Mouse (Mus musculus): ENCODE measurements around the gene Olfr71.

GRCm38 (mm10) chr4:43729126-43729525 is 19.1 kb upstream of the Olfr71 start:
- no peak for TF ChIP-seq CTCF (IDR thresholded peaks at IDR 0.05; ENCODE audit: control insufficient read depth, insufficient read depth, insufficient replicate concordance, low read depth, low read length)
- no peak for TF ChIP-seq POLR2A (IDR thresholded peaks at IDR 0.05; ENCODE audit: control insufficient read depth, low read depth, low read length)
